Mouse (Mus musculus): ENCODE data around the gene 4930452B06Rik. TPM values are rescaled to one million over a fixed set of nuclear protein-coding genes. Genes with fewer than 3 reads are reported as not detected.

4930452B06Rik gene
- not detected in 2 replicates for total RNA-seq (2023)

GRCm38 (mm10) chr14:8665636-8666411 lies at the start of gene 4930452B06Rik:
TSS of gene 4930452B06Rik (minus strand) at chr14:8666240.

